Mouse (Mus musculus) intestine, postnatal 0 days (tissue): ENCODE data around the gene Atp9a. TPM values are rescaled to one million over a fixed set of nuclear protein-coding genes. Genes with fewer than 3 reads are reported as not detected.
A peak's percentile ranks its signal among the peaks of the same experiment; 100 is the strongest.

ENCODE experiments used
- ATAC-seq: fragments of 200-750 bp; cut with Nextera tagmentation; 2 replicates; pipeline ENCODE4 v1.8.0; 2017; ENCODE audit warnings: mild to moderate bottlenecking, moderate TSS enrichment, moderate library complexity
- H3K27ac ChIP-seq: fragments of 300-500 bp; sonication (generic); 2 replicates; pipeline ENCODE4 v1.5.1; 2014; ENCODE audit warnings: mild to moderate bottlenecking, low read depth, low read length, moderate library complexity
- H3K27me3 ChIP-seq: fragments of 300-500 bp; sonication (generic); replicated peaks from 2 replicates; pipeline ENCODE4 v1.6.1; 2014; ENCODE audit warnings: low read length, mixed read lengths; ENCODE audit not compliant: control insufficient read depth, insufficient read depth
- H3K36me3 ChIP-seq: fragments of 300-500 bp; sonication (generic); 2 replicates; pipeline ENCODE4 v1.6.1; 2014; ENCODE audit warnings: mild to moderate bottlenecking, moderate library complexity; ENCODE audit not compliant: control insufficient read depth, insufficient read depth
- H3K4me1 ChIP-seq: fragments of 300-500 bp; sonication (generic); replicated peaks from 2 replicates; pipeline ENCODE4 v1.6.1; 2014; ENCODE audit warnings: antibody characterized with exemption, low read length, mixed read lengths; ENCODE audit not compliant: control insufficient read depth, insufficient read depth
- H3K4me2 ChIP-seq: fragments of 300-500 bp; sonication (generic); replicated peaks from 2 replicates; pipeline ENCODE4 v1.6.1; 2014; ENCODE audit warnings: low read depth, mild to moderate bottlenecking, moderate library complexity
- H3K4me3 ChIP-seq: fragments of 300-500 bp; sonication (generic); 2 replicates; pipeline ENCODE4 v1.5.1; 2014; ENCODE audit warnings: low read depth, low read length
- H3K9ac ChIP-seq: fragments of 300-500 bp; sonication (generic); 2 replicates; pipeline ENCODE4 v1.6.1; 2014; ENCODE audit warnings: mild to moderate bottlenecking, low read depth, low read length
- H3K9me3 ChIP-seq: fragments of 300-500 bp; sonication (generic); 2 replicates; pipeline ENCODE4 v1.6.1; 2016; ENCODE audit warnings: mixed run types; ENCODE audit not compliant: control insufficient read depth
- CTCF ChIP-seq: sonication (generic); IDR thresholded peaks from 2 replicates; pipeline ENCODE4 v1.5.1; 2016; ENCODE audit warnings: low read depth, mild to moderate bottlenecking, control low read depth, antibody characterized with exemption, moderate library complexity
- WGBS: fragments of 180-500 bp; shearing (Covaris S2); extraction: QIAGEN DNeasy Blood & Tissue Kit; methylation state at CpG from one replicate; pipeline ENCODE4 v1.1.7; 2014; 5-methylcytosine and 5-hydroxymethylcytosine counted together
- polyA plus RNA-seq: library from polyadenylated mRNA; unstranded; fragments of >200 nt; fragmentation: Nextera tagmentation; extraction: Ambion mirVana; gene quantifications from 2 replicates; pipeline ENCODE4 v1.2.1, GENCODE M21; 2015

Atp9a gene
- polyA plus RNA-seq, 1 experiment from 2014 or later: 36.7 TPM

DNA sequence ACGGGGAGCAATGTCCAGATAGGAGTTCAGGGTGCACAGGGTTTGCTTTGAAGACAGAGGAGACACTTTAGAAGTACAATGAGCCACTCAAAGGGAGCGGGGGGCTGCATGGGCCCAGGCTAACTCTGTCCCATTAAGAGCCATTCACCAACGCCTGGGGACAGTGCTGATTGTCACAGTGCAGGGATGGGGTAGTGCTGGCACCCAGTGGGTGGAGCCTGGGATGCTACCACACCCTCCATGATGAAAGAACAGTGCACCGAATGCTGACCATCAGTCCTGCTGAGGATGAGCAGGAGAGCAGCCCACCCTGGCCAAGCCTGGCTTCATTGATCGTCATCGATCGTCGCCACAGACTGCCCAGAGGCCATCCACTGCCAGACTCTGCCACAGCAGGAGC lies 11.0 kb downstream of the Atp9a start:
- H3K9me3 ChIP-seq: no peaks in the 10 kb centered on the region
- no peak overlapping the region for H3K27ac ChIP-seq
- 88% methylated on average over 8 of the region's 8 CpGs for WGBS
- H3K4me1 ChIP-seq: no peaks in the 10 kb centered on the region
- H3K4me3 ChIP-seq: no peak overlapping the region
- H3K36me3 ChIP-seq: no peaks in the 10 kb centered on the region
- no peak for TF ChIP-seq CTCF
- no peak for ATAC-seq
- H3K4me2 ChIP-seq: no peak overlapping the region
- no peak overlapping the region for H3K9ac ChIP-seq
- H3K27me3 ChIP-seq: no peaks in the 10 kb centered on the region

DNA sequence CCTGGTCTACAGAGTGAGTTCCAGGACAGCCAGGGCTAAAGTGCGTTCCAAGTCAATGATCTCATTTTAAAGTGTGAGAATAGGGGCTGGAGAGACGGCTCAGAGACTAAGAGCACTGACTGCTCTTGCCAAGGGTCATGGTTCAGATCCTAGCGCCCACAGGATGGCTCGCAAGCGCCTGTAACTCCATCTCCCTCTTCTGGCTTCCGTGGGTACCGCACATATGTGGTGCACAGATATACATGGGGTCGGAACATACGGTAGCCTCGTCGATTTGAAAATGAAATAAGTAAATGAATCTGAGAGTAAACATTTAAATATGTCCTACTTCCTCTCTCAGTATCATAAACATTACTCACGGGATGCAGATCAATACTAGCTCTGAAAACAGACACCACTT lies 12.5 kb downstream of the Atp9a start:
- H3K27me3 ChIP-seq: no peaks in the 10 kb centered on the region
- H3K4me2 ChIP-seq: no peak overlapping the region
- no peak overlapping the region for H3K9ac ChIP-seq
- H3K36me3 ChIP-seq: no peaks in the 10 kb centered on the region
- no peak for ATAC-seq
- no peaks in the 10 kb centered on the region for H3K4me1 ChIP-seq
- 85% methylated on average over 12 of the region's 12 CpGs for WGBS
- no peak overlapping the region for H3K27ac ChIP-seq
- peak; percentile 30 for TF ChIP-seq CTCF
- no peaks in the 10 kb centered on the region for H3K9me3 ChIP-seq
- H3K4me3 ChIP-seq: no peak overlapping the region

DNA sequence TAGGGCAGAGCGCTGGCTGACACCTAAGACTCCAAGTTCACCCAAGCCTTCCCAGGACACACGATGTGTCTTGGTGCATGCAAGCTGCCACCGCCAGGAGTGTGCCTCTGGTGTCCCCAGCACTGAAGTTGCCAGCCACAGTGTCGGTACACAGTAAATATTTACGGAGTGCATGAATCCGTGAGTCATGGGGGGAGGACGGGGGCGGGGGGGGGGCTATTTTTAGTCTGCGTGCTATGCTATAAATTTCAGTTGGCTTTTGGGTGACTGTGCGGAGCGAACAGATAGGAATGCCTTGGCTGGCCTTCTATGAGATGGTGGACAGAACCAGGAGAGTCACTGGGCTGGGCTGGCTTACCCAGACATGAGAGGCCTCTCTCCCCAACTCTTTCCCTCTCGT lies 14.2 kb downstream of the Atp9a start:
- ATAC-seq: no peak
- no peaks in the 10 kb centered on the region for H3K4me1 ChIP-seq
- no peak overlapping the region for H3K27ac ChIP-seq
- no peak overlapping the region for H3K4me2 ChIP-seq
- H3K27me3 ChIP-seq: no peaks in the 10 kb centered on the region
- TF ChIP-seq CTCF: no peak
- H3K4me3 ChIP-seq: no peak overlapping the region
- H3K9ac ChIP-seq: no peak overlapping the region
- no peaks in the 10 kb centered on the region for H3K9me3 ChIP-seq
- 51% methylated on average over 12 of the region's 12 CpGs for WGBS
- H3K36me3 ChIP-seq: no peaks in the 10 kb centered on the region

DNA sequence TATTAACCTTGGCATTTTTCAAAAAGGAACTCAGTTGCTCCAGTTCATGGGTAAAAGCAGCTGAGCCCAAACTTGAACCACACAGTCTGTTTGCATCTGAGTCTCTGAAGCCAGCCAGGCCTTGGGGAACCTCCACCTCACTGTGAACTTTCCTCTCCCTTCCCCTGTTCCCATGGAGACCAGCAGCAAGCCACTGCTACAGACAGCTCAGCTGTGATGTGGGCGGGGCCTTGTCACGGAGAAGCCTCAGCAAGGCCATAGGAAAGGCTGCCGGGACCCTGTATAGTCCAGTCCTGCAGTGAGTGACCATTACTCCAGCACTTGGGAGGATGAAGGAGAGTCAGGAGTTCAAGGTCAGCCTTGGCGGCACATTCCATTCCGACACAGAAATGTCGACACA lies 16.2 kb downstream of the Atp9a start:
- peak; percentile 63 for ATAC-seq
- Histone ChIP-seq H3K9ac (no peak overlapping the region), H3K27me3 (no peaks in the 10 kb centered on the region), H3K4me2 (peak overlapping the region; percentile 49), H3K4me1 (peaks cover 5% of the 10 kb centered on the region; the same call in 1 of the 2 replicates), H3K27ac (0 out of 2 replicates have a peak overlapping the region, but pooled peaks have one; percentile 9), H3K4me3 (no peak overlapping the region), H3K9me3 (no peaks in the 10 kb centered on the region), H3K36me3 (no peaks in the 10 kb centered on the region)
- TF ChIP-seq CTCF: no peak
- WGBS: 24% methylated on average over 6 of the region's 6 CpGs

DNA sequence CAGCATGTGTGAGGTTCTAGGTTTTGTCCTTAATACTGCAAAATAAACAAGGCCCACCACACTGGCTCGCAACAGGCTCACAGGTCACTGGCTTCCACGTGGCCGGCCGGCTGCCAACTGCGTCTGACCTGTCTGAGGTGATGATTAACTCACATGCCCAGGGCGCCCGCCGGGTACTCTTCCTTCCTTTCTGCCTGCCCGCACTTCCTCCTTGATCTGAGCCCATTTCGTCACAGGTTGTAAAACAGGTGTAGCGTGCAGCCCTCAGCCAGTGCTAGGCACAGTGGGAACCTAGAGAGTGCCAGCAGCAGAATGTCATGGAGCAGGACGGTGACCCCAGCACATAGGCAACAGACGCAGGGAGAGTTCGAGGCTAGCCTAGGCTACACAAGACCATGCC lies 20.9 kb downstream of the Atp9a start:
- Histone ChIP-seq H3K27ac (peak overlapping the region; percentile 41; the same call in 1 of the 2 replicates), H3K4me2 (no peak overlapping the region), H3K27me3 (no peaks in the 10 kb centered on the region), H3K9ac (no peak overlapping the region), H3K4me3 (no peak overlapping the region), H3K4me1 (peaks cover 5% of the 10 kb centered on the region; the same call in 1 of the 2 replicates), H3K36me3 (no peaks in the 10 kb centered on the region), H3K9me3 (no peaks in the 10 kb centered on the region)
- WGBS: 40% methylated on average over 14 of the region's 14 CpGs
- peak; percentile 92 for ATAC-seq
- TF ChIP-seq CTCF: no peak

DNA sequence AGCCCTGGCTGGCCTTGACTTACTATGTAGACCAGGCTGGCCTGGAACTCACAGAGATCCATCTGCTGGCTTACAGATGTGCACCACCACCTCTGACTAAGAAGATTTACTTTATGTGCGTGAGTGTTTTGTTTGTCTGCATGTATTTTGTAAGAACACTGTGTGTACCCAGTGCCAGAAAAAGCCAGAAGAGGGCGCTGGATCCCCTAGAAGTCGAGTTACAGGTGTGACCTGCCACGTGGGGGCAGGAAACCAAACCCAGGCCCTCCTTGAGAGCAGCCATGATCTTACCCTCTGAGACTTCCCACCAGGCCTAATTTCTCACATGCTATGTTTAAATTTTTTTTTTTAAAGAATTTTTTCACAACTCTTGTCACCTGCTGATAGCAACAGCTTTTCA lies 22.5 kb downstream of the Atp9a start:
- Histone ChIP-seq H3K4me3 (no peak overlapping the region), H3K9me3 (no peaks in the 10 kb centered on the region), H3K4me1 (peaks cover 5% of the 10 kb centered on the region; the same call in 1 of the 2 replicates), H3K36me3 (no peaks in the 10 kb centered on the region), H3K4me2 (no peak overlapping the region), H3K27ac (no peak overlapping the region), H3K9ac (no peak overlapping the region), H3K27me3 (no peaks in the 10 kb centered on the region)
- TF ChIP-seq CTCF: peak; percentile 43
- WGBS: 75% methylated on average over 4 of the region's 4 CpGs
- ATAC-seq: no peak

DNA sequence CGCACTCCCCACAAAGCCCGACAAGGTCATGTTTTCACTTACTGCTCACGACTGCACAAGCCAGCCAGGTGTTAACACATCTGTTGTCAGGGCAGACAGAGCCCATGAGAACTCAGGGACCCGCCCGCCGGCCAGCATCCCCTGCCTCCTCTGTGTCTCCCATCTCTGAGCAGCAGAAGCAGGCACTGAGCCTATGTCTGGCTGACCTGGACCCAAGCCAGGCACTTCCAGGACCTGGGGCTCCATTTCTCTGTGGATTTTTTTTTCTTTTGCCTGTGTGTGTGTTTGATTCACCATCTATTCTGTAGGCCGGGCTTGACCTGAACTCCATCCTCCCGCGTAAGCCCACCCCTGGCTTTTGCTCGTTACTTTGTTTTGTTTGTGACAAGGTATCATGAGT lies 23.5 kb downstream of the Atp9a start:
- H3K27me3 ChIP-seq: no peaks in the 10 kb centered on the region
- H3K27ac ChIP-seq: no peak overlapping the region
- H3K9me3 ChIP-seq: no peaks in the 10 kb centered on the region
- H3K4me1 ChIP-seq: peaks cover 5% of the 10 kb centered on the region; the same call in 1 of the 2 replicates
- ATAC-seq: no peak
- no peak overlapping the region for H3K4me3 ChIP-seq
- H3K4me2 ChIP-seq: no peak overlapping the region
- no peak overlapping the region; the same call in 1 of the 2 replicates for H3K9ac ChIP-seq
- TF ChIP-seq CTCF: no peak
- no peaks in the 10 kb centered on the region for H3K36me3 ChIP-seq
- 72% methylated on average over 10 of the region's 10 CpGs for WGBS
